Mouse (Mus musculus) cerebellum, adult 11 months (tissue): Measurements from ENCODE around the gene Zc3h12a.

Source experiments
- DNase-seq: peaks from one replicate; pipeline ENCODE4 v3.0.0; 2022

The Zc3h12a gene

GRCm38 (mm10) chr4:125105354-125105753 is 22.3 kb downstream of the Zc3h12a start:
- DNase-seq = no peak

GRCm38 (mm10) chr4:125101334-125101733 is 26.3 kb downstream of the Zc3h12a start:
- DNase-seq = no peak

GRCm38 (mm10) chr4:125099458-125099857 is 28.2 kb downstream of the Zc3h12a start:
- peak; percentile 70 for DNase-seq

GRCm38 (mm10) chr4:125097412-125097811 is 30.2 kb downstream of the Zc3h12a start:
- no peak for DNase-seq

- no peak for DNase-seq
These were observed 31.6 kb downstream of the Zc3h12a start for GRCm38 (mm10) chr4:125096066-125096465.

- DNase-seq = no peak
These were observed 34.6 kb downstream of the Zc3h12a start for GRCm38 (mm10) chr4:125093031-125093430.

- DNase-seq = peak; percentile 63
These were observed 42.2 kb downstream of the Zc3h12a start for GRCm38 (mm10) chr4:125085346-125085841.

GRCm38 (mm10) chr4:125084403-125085345 is 43.0 kb downstream of the Zc3h12a start, which contains the start of gene Meaf6:
Meaf6 (plus strand) TSS chr4:125085134.
- DNase-seq = peak; percentile 91

- DNase-seq = no peak
These were observed 48.9 kb downstream of the Zc3h12a start for GRCm38 (mm10) chr4:125078698-125079097.

- no peak for DNase-seq
These were observed 49.9 kb downstream of the Zc3h12a start for GRCm38 (mm10) chr4:125077700-125078099.
